ENCODE assay signal across 9 mouse cellular contexts in the genomic region with DNA sequence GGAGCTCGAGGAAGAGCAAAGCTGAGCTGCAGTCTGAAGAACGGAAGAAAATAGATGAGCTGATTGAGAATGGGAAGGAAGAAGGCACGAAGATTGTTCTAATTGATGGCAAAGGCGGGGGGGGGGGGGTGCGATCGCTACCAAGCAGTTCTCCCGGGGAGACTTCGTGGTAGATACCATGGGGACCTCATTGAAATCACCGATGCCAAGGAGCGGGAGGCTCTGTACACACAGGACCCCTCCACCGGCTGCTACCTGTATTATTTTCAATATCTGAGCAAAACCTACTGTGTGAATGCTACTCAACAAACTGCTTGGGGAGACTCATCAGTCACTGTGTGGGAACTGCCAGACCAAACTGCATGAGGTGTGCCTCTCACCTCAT. TPM values are rescaled to one million over a fixed set of nuclear protein-coding genes. Genes with fewer than 3 reads are reported as not detected.
A peak's percentile ranks its signal among the peaks of the same experiment; 100 is the strongest.
DNase-seq lines count a peak whose midpoint lies in the region; ATAC-seq lines count a peak whose summit lies in the region.
"Had no signal": no experiment of that assay in that cellular context is flagged by ENCODE, and none has a peak within 500 bp of the region (broad histone marks: within the 10 kb centered on the region; RNA-seq: fewer than 3 reads in every experiment).

No protein-coding gene starts in this region.

- no peak overlapping the region for H3K27ac ChIP-seq in kidney, embryonic 14.5 days (ENCODE audit: low read depth, low read length)
- H3K27ac ChIP-seq in forebrain, embryonic 12.5 days, result no peak overlapping the region
- peak overlapping the region; percentile 15; the same call in 1 of the 2 replicates for H3K27ac ChIP-seq in hindbrain, embryonic 13.5 days
- no peak overlapping the region for H3K27ac ChIP-seq in midbrain, embryonic 14.5 days (replicated peaks; ENCODE audit: low read depth, low read length)

- WGBS in kidney, embryonic 14.5 days, result 73% methylated on average over 10 of the region's 11 CpGs
- 70% methylated on average over 9 of the region's 11 CpGs for WGBS in forebrain, embryonic 12.5 days
- 55% methylated on average over 11 of the region's 11 CpGs for WGBS in hindbrain, embryonic 13.5 days
- 67% methylated on average over 11 of the region's 11 CpGs for WGBS in midbrain, embryonic 14.5 days

- no peaks in the 10 kb centered on the region for H3K27me3 ChIP-seq in kidney, embryonic 14.5 days (ENCODE audit: control insufficient read depth, insufficient read depth, low read length)
- 0 out of 2 replicates have a peak, but pooled peaks cover 8% of the 10 kb centered on the region for H3K27me3 ChIP-seq in forebrain, embryonic 12.5 days
- peaks cover 4% of the 10 kb centered on the region; the same call in 1 of the 2 replicates for H3K27me3 ChIP-seq in hindbrain, embryonic 13.5 days
- no peaks in the 10 kb centered on the region for H3K27me3 ChIP-seq in midbrain, embryonic 14.5 days (ENCODE audit: control insufficient read depth, insufficient read depth, low read length)

- H3K4me3 ChIP-seq in kidney, embryonic 14.5 days (ENCODE audit: low read length), result 0 out of 2 replicates have a peak overlapping the region, but pooled peaks have one; percentile 12
- H3K4me3 ChIP-seq in forebrain, embryonic 12.5 days (replicated peaks), result no peak overlapping the region
- peak overlapping the region; percentile 33 for H3K4me3 ChIP-seq in hindbrain, embryonic 13.5 days
- peak overlapping the region; percentile 20 for H3K4me3 ChIP-seq in midbrain, embryonic 14.5 days (replicated peaks; ENCODE audit: low read depth, low read length)

- no peak overlapping the region for H3K9ac ChIP-seq in kidney, embryonic 14.5 days (ENCODE audit: low read depth, low read length)
- H3K9ac ChIP-seq in forebrain, embryonic 12.5 days, result no peak overlapping the region; the same call in 1 of the 2 replicates
- 0 out of 2 replicates have a peak overlapping the region, but pooled peaks have one; percentile 43 for H3K9ac ChIP-seq in hindbrain, embryonic 13.5 days
- H3K9ac ChIP-seq in midbrain, embryonic 14.5 days (replicated peaks; ENCODE audit: low read length), result peak overlapping the region; percentile 28; the same call in 1 of the 2 replicates
- H3K9ac ChIP-seq: liver, postnatal 0 days had no signal

- ATAC-seq in kidney, embryonic 14.5 days (ENCODE audit: low FRiP score, low TSS enrichment), result no peak; the same call in 1 of the 2 replicates
- ATAC-seq in forebrain, embryonic 12.5 days (ENCODE audit: low FRiP score), result no peak
- no peak for ATAC-seq in hindbrain, embryonic 13.5 days (ENCODE audit: low FRiP score)
- ATAC-seq in midbrain, embryonic 14.5 days (ENCODE audit: low FRiP score, low TSS enrichment), result no peak
- ATAC-seq: liver, postnatal 0 days had no signal

- no peaks in the 10 kb centered on the region for H3K36me3 ChIP-seq in kidney, embryonic 14.5 days (ENCODE audit: control insufficient read depth, insufficient read depth, low read length)
- H3K36me3 ChIP-seq in forebrain, embryonic 12.5 days (replicated peaks), result no peaks in the 10 kb centered on the region
- H3K36me3 ChIP-seq in hindbrain, embryonic 13.5 days, result no peaks in the 10 kb centered on the region
- no peaks in the 10 kb centered on the region for H3K36me3 ChIP-seq in midbrain, embryonic 14.5 days (ENCODE audit: control insufficient read depth, insufficient read depth, low read length)

- no peak for DNase-seq in kidney, postnatal 4 days
- no peak for DNase-seq in midbrain, embryonic 14.5 days
- no peak for DNase-seq in adrenal gland, adult 8-10 months
- DNase-seq in cerebellum, adult 18-20 months, result no peak
- no peak for DNase-seq in adrenal gland, postnatal 10 days

- H3K4me1 ChIP-seq in kidney, embryonic 14.5 days (ENCODE audit: control insufficient read depth, insufficient read depth, low read length), result peaks cover 7% of the 10 kb centered on the region; the same call in 1 of the 2 replicates
- peaks cover 9% of the 10 kb centered on the region; the same call in 1 of the 2 replicates for H3K4me1 ChIP-seq in forebrain, embryonic 12.5 days
- peaks cover 13% of the 10 kb centered on the region for H3K4me1 ChIP-seq in hindbrain, embryonic 13.5 days (replicated peaks)
- H3K4me1 ChIP-seq in midbrain, embryonic 14.5 days (ENCODE audit: control insufficient read depth, insufficient read depth, low read length), result peaks cover 8% of the 10 kb centered on the region

- no peak overlapping the region for H3K4me2 ChIP-seq in kidney, embryonic 14.5 days (replicated peaks; ENCODE audit: low read depth, low read length)
- peak overlapping the region; percentile 51 for H3K4me2 ChIP-seq in forebrain, embryonic 12.5 days
- H3K4me2 ChIP-seq in hindbrain, embryonic 13.5 days, result peak overlapping the region; percentile 54
- peak overlapping the region; percentile 49 for H3K4me2 ChIP-seq in midbrain, embryonic 14.5 days (ENCODE audit: low read length)

- no peaks in the 10 kb centered on the region for H3K9me3 ChIP-seq in kidney, embryonic 14.5 days (ENCODE audit: control insufficient read depth, low read length)
- H3K9me3 ChIP-seq in forebrain, embryonic 12.5 days, result no peaks in the 10 kb centered on the region
- no peaks in the 10 kb centered on the region for H3K9me3 ChIP-seq in hindbrain, embryonic 13.5 days
- H3K9me3 ChIP-seq in midbrain, embryonic 14.5 days (ENCODE audit: control insufficient read depth, low read length), result no peaks in the 10 kb centered on the region

RNA-seq across cellular contexts. Expression of a gene that starts 20.0 kb away (rescaled TPM):
- polyA plus RNA-seq in kidney, embryonic 14.5 days (2014; fragmentation: Nextera tagmentation; extraction: Ambion mirVana), result 11.6 and 18.6 TPM in 2 replicates
- 12.6 and 13.4 TPM in 2 replicates for polyA plus RNA-seq in forebrain, embryonic 12.5 days (2016; fragmentation: Nextera tagmentation; extraction: Ambion mirVana)
- polyA plus RNA-seq in hindbrain, embryonic 13.5 days (2015; fragmentation: Nextera tagmentation; extraction: Ambion mirVana), result 2.7 and 2.8 TPM in 2 replicates
- 1.2 and 3.1 TPM in 2 replicates for polyA plus RNA-seq in midbrain, embryonic 14.5 days (2014; fragmentation: Nextera tagmentation; extraction: Ambion mirVana)
- 10 to 100 TPM in 2 of 4 experiments, 1 to 10 TPM in 2; 7.4 to 11.7 (median 9.1) TPM for total RNA-seq in adrenal gland, adult 8-10 months (2022)
- 10 to 100 TPM in 1 of 2 experiments, 1 to 10 TPM in 1; 8.0 to 12.0 TPM for total RNA-seq in adrenal gland, postnatal 10 days (2021)

RNA-seq across cellular contexts. Expression of a gene that starts 20.4 kb away (rescaled TPM):
- polyA plus RNA-seq in kidney, embryonic 14.5 days (2014; fragmentation: Nextera tagmentation; extraction: Ambion mirVana), result 6.0 and 8.0 TPM in 2 replicates
- polyA plus RNA-seq in forebrain, embryonic 12.5 days (2016; fragmentation: Nextera tagmentation; extraction: Ambion mirVana), result 0.38 and 0.89 TPM in 2 replicates
- 1.00 and 1.0 TPM in 2 replicates for polyA plus RNA-seq in hindbrain, embryonic 13.5 days (2015; fragmentation: Nextera tagmentation; extraction: Ambion mirVana)
- 0.98 and 2.6 TPM in 2 replicates for polyA plus RNA-seq in midbrain, embryonic 14.5 days (2014; fragmentation: Nextera tagmentation; extraction: Ambion mirVana)
- 10 to 100 TPM; 23.4 to 47.5 (median 37.3) TPM for total RNA-seq in adrenal gland, adult 8-10 months (2022)
- total RNA-seq in adrenal gland, postnatal 10 days (2021), result 10 to 100 TPM; 46.0 to 46.6 TPM

RNA-seq across cellular contexts. Expression of a gene that starts 49.0 kb away (rescaled TPM):
- polyA plus RNA-seq in kidney, embryonic 14.5 days (2014; fragmentation: Nextera tagmentation; extraction: Ambion mirVana), result 0.17 and 0.41 TPM in 2 replicates
- 0.21 and 0.37 TPM in 2 replicates for polyA plus RNA-seq in forebrain, embryonic 12.5 days (2016; fragmentation: Nextera tagmentation; extraction: Ambion mirVana)
- 0.10 and 0.35 TPM in 2 replicates for polyA plus RNA-seq in hindbrain, embryonic 13.5 days (2015; fragmentation: Nextera tagmentation; extraction: Ambion mirVana)
- 0.07 and 0.54 TPM in 2 replicates for polyA plus RNA-seq in midbrain, embryonic 14.5 days (2014; fragmentation: Nextera tagmentation; extraction: Ambion mirVana)
- 1 to 10 TPM; 1.9 to 5.4 (median 3.5) TPM for total RNA-seq in adrenal gland, adult 8-10 months (2022)
- total RNA-seq in adrenal gland, postnatal 10 days (2021), result under 1 TPM; 0.66 to 0.91 TPM

Comparison
In these comparisons a context has a peak if more than half of its experiments do, and no peak if none do; other contexts are left out.
1. H3K9ac ChIP-seq: peak in hindbrain, embryonic 13.5 days (single experiment) and midbrain, embryonic 14.5 days (single experiment); none in kidney, embryonic 14.5 days (single experiment) and forebrain, embryonic 12.5 days (single experiment).